Mouse (Mus musculus): ENCODE data around the gene Gng13.

DNA sequence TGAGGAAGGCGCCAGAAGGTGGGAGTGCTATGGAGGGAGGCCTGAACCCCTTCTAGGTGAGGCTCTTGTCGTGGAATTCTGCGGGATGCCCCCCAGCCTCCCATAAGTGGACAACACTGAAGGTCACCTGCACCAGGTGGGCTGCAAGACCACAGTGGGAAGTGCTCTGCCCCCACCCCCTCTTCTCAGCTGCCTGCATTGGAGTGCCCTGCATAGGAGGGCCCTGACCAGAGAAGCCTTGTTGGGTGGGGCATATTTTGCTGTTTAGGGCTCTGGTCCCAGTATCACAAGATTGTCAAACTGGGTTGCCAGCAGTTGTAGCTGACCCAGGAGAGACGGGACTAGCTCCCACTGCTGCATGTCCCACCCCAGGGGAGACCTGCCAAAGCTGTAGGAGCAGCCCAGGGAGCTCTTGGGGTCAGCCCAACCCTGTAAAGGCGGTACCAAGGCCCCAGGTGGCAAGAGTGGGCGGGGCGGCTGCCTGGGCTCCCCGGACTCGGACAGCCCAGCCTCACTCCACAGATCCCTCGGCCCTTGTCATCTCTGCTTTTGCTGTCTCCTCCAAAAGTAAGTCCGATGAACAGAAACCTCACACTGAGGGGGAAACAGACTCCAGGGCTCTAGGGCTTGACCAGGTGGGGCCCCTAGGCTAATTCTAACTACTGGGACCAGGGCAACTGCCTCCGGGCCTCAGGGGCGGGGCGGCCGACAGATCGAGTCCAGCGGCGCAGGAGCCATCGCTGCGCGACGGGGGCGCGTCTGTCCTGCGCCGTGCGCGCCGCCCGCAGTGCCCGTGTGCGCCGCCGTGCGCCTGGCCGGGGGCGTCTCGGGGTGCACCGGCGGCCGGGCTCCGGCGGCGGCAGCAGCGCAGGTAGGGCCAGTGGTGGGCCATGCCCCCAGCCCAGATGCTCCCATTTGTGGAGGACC is at the start of gene Gng13:
- TF ChIP-seq CTCF (IDR thresholded peaks at IDR 0.05) (no peak), EP300 (IDR thresholded peaks at IDR 0.05) (no peak)

Data from lung, postnatal 0 days (tissue).